Mouse (Mus musculus) midbrain, embryonic 14.5 days (tissue): ENCODE data around the gene Iqck. TPM values are rescaled to one million over a fixed set of nuclear protein-coding genes. Genes with fewer than 3 reads are reported as not detected.

Experiments used
- ATAC-seq: fragments of 200-750 bp; cut with Nextera tagmentation; 2 replicates; pipeline ENCODE4 v1.8.0; 2017; ENCODE audit warnings: moderate number of reproducible peaks, moderate library complexity; ENCODE audit not compliant: low FRiP score, low TSS enrichment
- DNase-seq: peaks from one replicate; pipeline ENCODE4 v3.0.0-alpha.2; 2015
- H3K27ac ChIP-seq: fragments of 300-500 bp; sonication (generic); replicated peaks from 2 replicates; pipeline ENCODE4 v1.5.1; 2014; ENCODE audit warnings: mild to moderate bottlenecking, low read depth, low read length, moderate library complexity
- H3K27me3 ChIP-seq: fragments of 300-500 bp; sonication (generic); 2 replicates; pipeline ENCODE4 v1.6.1; 2014; ENCODE audit warnings: low read length, control low read depth, mixed read lengths; ENCODE audit not compliant: control insufficient read depth, insufficient read depth
- H3K36me3 ChIP-seq: fragments of 300-500 bp; sonication (generic); 2 replicates; pipeline ENCODE4 v1.6.1; 2014; ENCODE audit warnings: low read length, control low read depth; ENCODE audit not compliant: control insufficient read depth, insufficient read depth
- H3K4me1 ChIP-seq: fragments of 300-500 bp; sonication (generic); 2 replicates; pipeline ENCODE4 v1.6.1; 2014; ENCODE audit warnings: mild to moderate bottlenecking, antibody characterized with exemption, low read length, control low read depth; ENCODE audit not compliant: control insufficient read depth, insufficient read depth
- H3K4me2 ChIP-seq: fragments of 300-500 bp; sonication (generic); 2 replicates; pipeline ENCODE4 v1.6.1; 2014; ENCODE audit warnings: mild to moderate bottlenecking, low read length, moderate library complexity
- H3K4me3 ChIP-seq: fragments of 300-500 bp; sonication (generic); replicated peaks from 2 replicates; pipeline ENCODE4 v1.5.1; 2014; ENCODE audit warnings: low read depth, low read length
- H3K9ac ChIP-seq: fragments of 300-500 bp; sonication (generic); replicated peaks from 2 replicates; pipeline ENCODE4 v1.6.1; 2014; ENCODE audit warnings: mild to moderate bottlenecking, low read length, moderate library complexity
- H3K9me3 ChIP-seq: fragments of 300-500 bp; sonication (generic); 2 replicates; pipeline ENCODE4 v1.6.1; 2016; ENCODE audit warnings: low read length, control low read depth, mixed read lengths; ENCODE audit not compliant: control insufficient read depth
- WGBS: fragments of 180-500 bp; shearing (Covaris S2); extraction: QIAGEN DNeasy Blood & Tissue Kit; methylation state at CpG from one replicate; pipeline ENCODE4 v1.1.7; 2014; 5-methylcytosine and 5-hydroxymethylcytosine counted together
- polyA plus RNA-seq: library from polyadenylated mRNA; unstranded; fragments of >200 nt; fragmentation: Nextera tagmentation; extraction: Ambion mirVana; gene quantifications from 2 replicates; pipeline ENCODE4 v1.2.1, GENCODE M21; 2014

Gene Iqck
- polyA plus RNA-seq, 1 experiment from 2014 or later: 3.8 TPM

DNA sequence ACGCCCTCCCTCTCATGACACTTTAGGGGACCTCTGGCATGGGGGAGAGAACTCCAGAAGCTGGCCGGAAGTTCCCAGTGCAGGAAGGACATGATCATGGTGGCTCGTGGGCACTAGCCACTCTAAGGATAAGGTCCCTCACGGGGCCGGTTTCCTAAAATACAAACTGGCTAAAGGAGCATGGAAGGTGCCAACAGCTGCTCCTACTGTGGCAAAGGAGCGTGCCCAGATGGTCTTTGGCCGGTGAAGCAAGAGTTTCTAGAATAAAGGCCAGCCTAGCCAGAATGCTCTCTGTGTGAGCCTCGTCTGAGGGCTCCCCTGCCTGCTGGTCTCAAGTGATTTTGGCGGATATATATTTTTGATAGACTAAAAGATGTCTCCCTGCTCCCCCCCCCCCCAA, 124.2 kb downstream of the Iqck start:
- WGBS: 88% methylated on average over 9 of the region's 9 CpGs
- H3K4me2 ChIP-seq: no peak overlapping the region
- H3K4me3 ChIP-seq: no peak overlapping the region
- no peak overlapping the region for H3K9ac ChIP-seq
- H3K27ac ChIP-seq: no peak overlapping the region
- H3K36me3 ChIP-seq: 0 out of 2 replicates have a peak, but pooled peaks cover 5% of the 10 kb centered on the region
- no peak for DNase-seq
- no peaks in the 10 kb centered on the region for H3K27me3 ChIP-seq
- H3K4me1 ChIP-seq: peaks cover 17% of the 10 kb centered on the region
- H3K9me3 ChIP-seq: no peaks in the 10 kb centered on the region
- ATAC-seq: no peak

DNA sequence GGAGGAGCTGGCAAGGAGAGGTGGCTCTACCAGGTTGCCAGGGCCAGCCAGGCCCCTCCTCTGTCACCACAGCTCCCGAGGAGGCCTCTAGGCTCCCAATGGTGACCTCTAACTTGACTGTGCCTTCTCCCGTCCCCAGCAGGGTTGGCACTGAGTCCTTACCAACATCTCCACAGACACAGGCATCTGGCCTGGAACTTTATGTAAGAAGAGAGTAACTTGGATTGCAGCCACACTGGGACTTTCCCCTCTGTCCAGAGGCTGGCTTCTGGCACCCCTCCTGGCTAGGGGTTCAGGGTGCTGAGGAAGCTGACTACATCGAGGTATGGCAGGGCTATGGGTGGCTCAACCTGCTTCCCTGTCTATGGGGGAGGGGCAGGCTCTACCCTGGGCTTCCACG, 125.8 kb downstream of the Iqck start:
- Histone ChIP-seq H3K4me3 (no peak overlapping the region), H3K27ac (no peak overlapping the region), H3K27me3 (no peaks in the 10 kb centered on the region), H3K9me3 (no peaks in the 10 kb centered on the region), H3K36me3 (0 out of 2 replicates have a peak, but pooled peaks cover 5% of the 10 kb centered on the region), H3K4me2 (no peak overlapping the region), H3K4me1 (peaks cover 12% of the 10 kb centered on the region), H3K9ac (no peak overlapping the region)
- ATAC-seq (no peak), DNase-seq (no peak)
- WGBS: 83% methylated on average over 4 of the region's 4 CpGs

GRCm38 (mm10) chr7:118981831-118982230, 126.3 kb downstream of the Iqck start:
- Histone ChIP-seq H3K9ac (no peak overlapping the region), H3K4me1 (peaks cover 7% of the 10 kb centered on the region), H3K36me3 (0 out of 2 replicates have a peak, but pooled peaks cover 5% of the 10 kb centered on the region), H3K27ac (no peak overlapping the region), H3K27me3 (no peaks in the 10 kb centered on the region), H3K9me3 (no peaks in the 10 kb centered on the region), H3K4me3 (no peak overlapping the region), H3K4me2 (no peak overlapping the region)
- no peak for DNase-seq
- no peak for ATAC-seq
- 91% methylated on average over 5 of the region's 5 CpGs for WGBS

DNA sequence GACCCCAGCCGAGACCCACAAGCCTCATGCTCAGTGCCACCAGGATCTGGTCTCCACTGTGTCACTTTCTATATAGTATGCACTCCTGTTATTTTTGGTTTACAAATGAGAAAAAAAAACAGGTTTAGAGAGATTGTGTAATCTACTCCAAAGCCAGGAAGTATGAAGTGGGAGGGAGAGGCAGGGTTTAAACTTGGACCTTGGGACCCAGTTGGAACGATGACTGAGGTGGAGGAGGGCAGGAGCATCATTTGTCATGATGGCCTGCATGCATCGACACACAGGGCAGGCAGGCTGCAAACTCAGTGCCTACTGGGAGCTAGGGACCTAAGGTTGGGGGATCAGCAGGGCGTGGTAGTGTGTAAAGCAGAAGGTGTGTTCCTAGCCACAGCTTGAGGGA, 127.0 kb downstream of the Iqck start:
- no peaks in the 10 kb centered on the region for H3K4me1 ChIP-seq
- H3K4me2 ChIP-seq: no peak overlapping the region
- DNase-seq (no peak), ATAC-seq (no peak)
- H3K27me3 ChIP-seq: no peaks in the 10 kb centered on the region
- H3K9ac ChIP-seq: no peak overlapping the region
- no peak overlapping the region for H3K4me3 ChIP-seq
- no peak overlapping the region for H3K27ac ChIP-seq
- 90% methylated on average over 4 of the region's 4 CpGs for WGBS
- 0 out of 2 replicates have a peak, but pooled peaks cover 5% of the 10 kb centered on the region for H3K36me3 ChIP-seq
- no peaks in the 10 kb centered on the region for H3K9me3 ChIP-seq

GRCm38 (mm10) chr7:118983961-118984360, 128.4 kb downstream of the Iqck start:
- Histone ChIP-seq H3K9me3 (no peaks in the 10 kb centered on the region), H3K36me3 (0 out of 2 replicates have a peak, but pooled peaks cover 5% of the 10 kb centered on the region), H3K4me1 (no peaks in the 10 kb centered on the region), H3K4me2 (no peak overlapping the region), H3K27ac (no peak overlapping the region), H3K9ac (no peak overlapping the region), H3K4me3 (no peak overlapping the region), H3K27me3 (no peaks in the 10 kb centered on the region)
- ATAC-seq: peak; percentile 57
- 87% methylated on average over 19 of the region's 19 CpGs for WGBS
- peak; percentile 60 for DNase-seq

DNA sequence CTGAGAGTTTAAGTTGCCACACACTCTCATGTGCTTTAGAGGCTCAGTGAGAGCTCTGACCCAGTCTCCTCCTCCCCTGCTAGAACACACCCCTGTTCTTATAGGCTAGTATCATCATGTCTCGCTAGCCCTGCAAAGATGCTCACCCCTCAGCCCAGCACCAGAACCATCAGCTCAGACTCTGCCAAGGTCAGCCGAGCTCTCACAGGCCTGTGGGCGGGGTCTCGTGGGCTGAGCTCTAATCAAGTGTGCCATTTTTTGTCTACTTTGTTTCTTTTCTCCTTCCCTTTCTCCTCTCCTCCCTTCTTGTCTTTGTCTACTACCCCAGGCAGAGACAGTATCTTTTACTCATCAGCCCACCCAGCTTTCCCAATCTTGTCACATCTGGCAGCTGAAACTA, 130.2 kb downstream of the Iqck start:
- Histone ChIP-seq H3K36me3 (0 out of 2 replicates have a peak, but pooled peaks cover 5% of the 10 kb centered on the region), H3K9me3 (no peaks in the 10 kb centered on the region), H3K4me3 (no peak overlapping the region), H3K4me1 (peaks cover 7% of the 10 kb centered on the region), H3K4me2 (no peak overlapping the region), H3K9ac (no peak overlapping the region), H3K27ac (no peak overlapping the region), H3K27me3 (no peaks in the 10 kb centered on the region)
- no peak for ATAC-seq
- 74% methylated on average over 4 of the region's 4 CpGs for WGBS
- no peak for DNase-seq

- no peak overlapping the region for H3K4me3 ChIP-seq
- peaks cover 13% of the 10 kb centered on the region for H3K4me1 ChIP-seq
- no peaks in the 10 kb centered on the region for H3K9me3 ChIP-seq
- H3K36me3 ChIP-seq: 0 out of 2 replicates have a peak, but pooled peaks cover 5% of the 10 kb centered on the region
- no peaks in the 10 kb centered on the region for H3K27me3 ChIP-seq
- WGBS: 63% methylated on average over 4 of the region's 4 CpGs
- no peak overlapping the region for H3K9ac ChIP-seq
- H3K27ac ChIP-seq: no peak overlapping the region
- no peak for ATAC-seq
- H3K4me2 ChIP-seq: no peak overlapping the region
- no peak for DNase-seq
Observed at GRCm38 (mm10) chr7:118986369-118986768, 130.8 kb downstream of the Iqck start.

- no peak overlapping the region for H3K4me2 ChIP-seq
- WGBS: 87% methylated on average over 5 of the region's 5 CpGs
- no peak overlapping the region for H3K9ac ChIP-seq
- no peak overlapping the region for H3K27ac ChIP-seq
- no peak overlapping the region for H3K4me3 ChIP-seq
- ATAC-seq (no peak), DNase-seq (no peak)
- H3K27me3 ChIP-seq: no peaks in the 10 kb centered on the region
- peaks cover 39% of the 10 kb centered on the region for H3K4me1 ChIP-seq
- no peaks in the 10 kb centered on the region for H3K36me3 ChIP-seq
- no peaks in the 10 kb centered on the region for H3K9me3 ChIP-seq
Observed at GRCm38 (mm10) chr7:118989275-118989856, 133.8 kb downstream of the Iqck start.

DNA sequence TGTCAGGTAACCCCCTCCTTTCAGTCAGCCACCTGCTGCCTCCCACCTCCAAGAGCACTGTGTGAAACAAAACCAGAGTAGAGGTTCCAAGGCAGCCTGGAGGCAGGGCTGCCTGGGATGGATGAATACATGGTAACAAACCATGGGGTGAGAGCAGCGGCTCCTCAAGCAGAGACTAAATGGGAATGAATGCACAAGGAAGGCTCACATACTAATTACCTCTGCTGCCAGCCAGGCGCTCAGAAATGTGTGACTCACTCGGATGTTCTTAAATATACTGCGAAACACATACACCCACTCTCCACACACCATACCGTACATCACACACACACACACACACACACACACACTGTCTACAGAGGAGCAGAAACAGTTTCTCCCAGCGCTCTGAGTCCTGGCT, 134.7 kb downstream of the Iqck start:
- H3K4me2 ChIP-seq: no peak overlapping the region
- WGBS: 64% methylated on average over 6 of the region's 6 CpGs
- H3K4me1 ChIP-seq: peaks cover 46% of the 10 kb centered on the region
- no peak for DNase-seq
- H3K9me3 ChIP-seq: no peaks in the 10 kb centered on the region
- H3K4me3 ChIP-seq: no peak overlapping the region
- H3K36me3 ChIP-seq: no peaks in the 10 kb centered on the region
- no peak overlapping the region for H3K27ac ChIP-seq
- H3K9ac ChIP-seq: no peak overlapping the region
- no peak for ATAC-seq
- H3K27me3 ChIP-seq: no peaks in the 10 kb centered on the region
